Mouse (Mus musculus): ENCODE results near the gene Man1a2. TPM values are rescaled to one million over a fixed set of nuclear protein-coding genes. Genes with fewer than 3 reads are reported as not detected.

The Man1a2 gene
- polyA plus RNA-seq, 3 experiments from 2014 or later: 18.4 to 32.3 (median 26.3) TPM

DNA sequence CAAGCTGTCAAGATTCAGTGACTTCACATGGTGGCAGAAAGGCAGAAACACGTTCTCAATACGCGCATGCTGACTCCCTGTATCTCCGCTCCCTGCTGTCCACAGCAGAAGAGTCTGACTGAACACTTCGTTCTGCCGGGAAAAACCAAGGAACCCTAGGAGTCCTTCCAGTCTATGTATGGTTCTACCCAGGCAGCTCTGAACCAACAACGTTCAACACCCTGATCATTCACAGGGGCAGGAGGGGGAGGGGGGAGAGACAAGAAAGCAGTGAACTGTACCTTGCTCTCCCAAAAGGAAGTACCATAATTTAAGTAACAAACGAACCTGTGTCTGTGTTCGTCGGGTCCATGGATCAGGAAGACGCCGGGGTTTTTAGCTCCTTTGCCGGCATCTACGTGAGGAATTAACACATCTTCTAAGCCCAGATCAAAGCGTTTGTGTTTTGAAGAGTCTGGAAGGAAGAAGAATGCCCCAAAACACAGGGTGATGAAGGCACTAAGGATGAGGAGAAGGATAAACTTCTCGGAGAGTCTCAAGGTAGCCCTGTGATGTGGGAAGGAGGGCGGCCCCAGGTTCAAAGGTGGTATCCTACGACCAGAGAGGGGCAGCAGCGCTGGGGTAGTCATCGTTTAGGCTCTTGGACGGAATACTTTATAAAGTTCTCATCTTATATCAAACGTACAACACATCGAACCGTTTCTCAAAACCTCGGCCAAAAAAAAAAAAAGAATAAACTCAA is 898 bp downstream of the Man1a2 start:
- ATAC-seq: peak; percentile 25

DNA sequence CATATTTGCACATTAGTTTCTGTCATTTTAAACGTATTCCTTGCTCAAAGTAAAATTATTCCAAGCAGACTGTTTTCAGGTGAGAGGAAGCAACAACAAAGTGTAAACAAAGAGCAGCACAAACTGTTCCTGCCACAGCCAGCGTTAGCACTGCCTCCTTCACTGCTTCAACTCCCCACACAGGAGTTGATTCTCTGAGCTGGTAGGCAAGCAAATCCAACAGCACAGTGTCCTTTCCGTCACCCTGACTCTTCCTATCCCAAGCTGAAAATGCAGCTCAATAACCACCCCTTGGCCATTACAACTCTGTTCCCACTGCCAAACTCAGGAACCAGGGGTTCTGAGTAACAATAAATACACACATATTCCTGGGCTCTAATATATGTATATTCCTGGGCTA is 2.5 kb downstream of the Man1a2 start:
- no peak for ATAC-seq

DNA sequence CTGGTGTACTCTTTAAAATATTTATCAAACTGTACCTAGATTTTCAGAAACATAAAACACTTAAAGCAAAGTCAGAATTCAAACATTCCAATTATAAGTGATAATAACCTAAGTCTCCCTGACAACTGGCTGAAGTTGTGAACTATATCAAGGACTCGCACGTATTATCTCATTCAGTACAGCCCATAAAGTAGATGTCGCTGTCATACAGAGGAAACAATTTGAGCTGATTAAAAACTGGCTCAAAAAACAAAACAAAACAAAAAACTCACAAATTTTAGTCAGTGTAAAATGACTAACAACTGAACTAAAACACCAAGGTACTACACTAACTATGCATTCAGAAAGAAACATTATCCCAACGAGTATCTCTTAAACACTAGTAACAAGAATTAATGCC is 3.0 kb downstream of the Man1a2 start:
- no peak for ATAC-seq

DNA sequence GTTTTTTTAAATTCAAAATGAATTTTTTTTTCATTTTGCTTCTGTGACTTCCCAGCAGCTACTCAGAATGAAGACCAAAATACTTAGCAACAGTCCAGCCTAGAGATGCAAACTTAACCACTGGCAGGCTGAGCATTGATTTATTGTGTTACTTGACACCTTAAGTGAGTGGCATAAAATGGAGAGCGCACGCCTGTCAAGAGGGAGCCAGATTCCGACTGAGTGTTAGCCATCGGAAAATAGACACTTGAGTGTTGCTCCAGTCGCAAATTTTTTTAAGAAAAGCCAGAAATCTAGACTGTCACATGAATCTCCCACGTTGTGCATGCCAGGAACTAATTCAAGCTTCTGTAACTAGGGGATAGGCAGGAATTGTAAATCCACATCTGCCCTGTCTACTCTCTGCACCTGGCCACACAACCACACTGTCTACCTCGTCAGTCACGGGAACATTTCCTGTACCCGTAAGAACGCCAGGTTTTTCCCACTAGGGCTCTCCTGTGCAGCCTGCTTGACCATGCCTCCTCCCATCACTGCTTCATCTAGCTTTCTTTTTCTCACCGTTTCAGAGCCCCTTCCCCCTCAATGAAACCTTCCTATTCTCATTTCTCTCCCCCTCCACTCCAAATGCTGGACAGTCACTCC is 3.7 kb downstream of the Man1a2 start:
- no peak for ATAC-seq

DNA sequence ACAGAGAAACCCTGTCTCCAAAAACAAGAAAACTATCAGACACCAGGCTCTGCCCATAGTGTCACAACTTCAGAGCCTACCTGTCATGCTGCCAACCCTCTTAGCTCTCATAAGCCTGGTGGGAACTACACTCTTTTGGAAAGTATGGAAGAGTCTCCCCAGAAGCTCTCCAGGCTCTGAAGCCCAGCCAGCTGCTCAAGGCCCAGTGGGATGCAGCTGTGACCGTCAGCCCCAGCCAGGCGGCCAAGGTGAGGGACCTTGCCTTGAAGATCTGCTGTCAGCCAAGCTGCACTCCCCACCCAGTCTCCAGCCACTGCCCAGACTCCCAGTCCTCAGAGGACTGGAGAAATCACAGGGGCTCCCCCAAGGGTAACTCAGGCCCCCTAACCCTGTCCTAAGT is 5.1 kb downstream of the Man1a2 start:
- no peak for ATAC-seq

DNA sequence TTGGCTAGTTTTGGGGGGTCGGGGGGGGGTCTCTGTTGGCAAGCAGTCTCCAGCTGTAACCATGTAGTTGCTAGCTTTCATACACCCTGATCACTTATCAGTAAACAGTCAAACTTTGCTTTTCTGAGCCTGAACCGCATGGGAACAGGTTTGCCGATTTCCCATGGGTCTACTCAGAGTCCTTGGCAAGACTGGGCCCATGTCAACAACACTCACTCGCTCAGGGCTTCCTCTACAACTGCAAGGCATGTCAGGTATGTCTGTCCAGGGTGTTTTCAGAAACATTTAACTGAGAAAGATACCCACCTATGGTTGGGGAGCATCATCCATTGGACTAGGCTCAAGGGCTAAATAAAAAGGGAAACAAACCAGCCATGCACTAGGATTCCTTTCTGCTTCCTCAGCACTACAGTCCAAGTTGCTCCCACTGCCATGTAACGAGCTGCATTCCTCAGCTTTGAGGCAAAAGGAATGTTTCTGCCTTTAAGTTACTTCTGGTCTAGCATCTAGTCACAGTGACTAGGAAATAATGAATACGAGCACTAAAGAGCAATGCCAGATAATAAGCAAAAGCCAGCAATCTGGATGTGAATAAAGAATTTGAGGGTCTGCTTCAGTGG is 6.2 kb downstream of the Man1a2 start:
- ATAC-seq: no peak

DNA sequence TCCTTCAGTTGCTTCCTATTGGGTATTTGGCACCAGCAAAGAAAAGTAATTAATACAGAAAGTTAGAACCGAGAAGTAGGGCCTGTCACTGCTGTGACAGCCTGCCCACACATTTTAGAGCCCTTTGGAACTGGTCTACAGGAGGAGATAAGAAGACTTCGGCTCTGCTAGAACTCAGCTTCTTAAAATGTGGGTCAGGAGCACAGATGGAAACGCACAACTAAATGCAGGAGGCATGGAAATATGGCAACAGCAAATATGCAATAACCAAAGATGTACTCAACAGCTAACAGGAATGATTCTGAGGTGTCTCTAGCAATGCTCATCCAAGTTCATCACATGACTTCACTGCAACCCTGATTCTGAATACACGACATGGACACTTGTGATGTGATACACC is 10.2 kb downstream of the Man1a2 start:
- no peak for ATAC-seq

DNA sequence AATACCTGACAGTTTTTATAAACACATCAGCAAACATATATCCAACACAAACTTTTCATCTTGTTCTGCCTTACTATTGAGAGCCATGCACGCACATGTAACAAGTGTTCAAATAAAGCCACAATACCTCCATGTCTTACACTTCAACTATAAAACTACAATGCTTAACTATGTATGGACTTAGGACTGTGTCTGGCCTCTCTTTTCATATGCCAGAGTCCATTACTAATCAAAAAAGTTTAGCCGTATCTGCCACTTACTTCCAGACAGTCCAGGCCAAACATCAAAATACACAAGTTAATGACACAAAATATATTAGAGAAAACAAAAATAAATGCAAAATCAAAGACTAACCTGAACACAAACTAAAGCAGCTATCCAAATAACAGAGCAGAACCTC is 14.9 kb downstream of the Man1a2 start:
- no peak for ATAC-seq

DNA sequence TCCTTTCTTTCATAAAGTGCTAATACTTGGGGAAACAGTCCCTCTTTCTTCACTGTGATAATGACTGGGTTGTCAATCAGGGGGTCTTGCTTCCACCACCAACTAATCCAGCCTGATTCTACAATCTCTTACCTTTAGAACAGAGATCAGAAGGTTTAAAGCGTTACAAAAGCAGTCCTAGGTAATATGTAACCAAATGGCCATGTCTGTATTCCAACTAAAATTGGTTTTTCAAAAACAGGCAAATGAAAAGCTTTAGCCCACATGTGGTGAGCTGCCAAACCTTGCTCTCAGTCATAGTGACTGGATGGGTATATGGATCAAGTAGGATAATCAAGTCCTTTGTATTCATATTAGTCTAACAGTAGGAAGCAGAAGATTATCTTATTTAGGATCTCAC is 32.0 kb downstream of the Man1a2 start:
- ATAC-seq: no peak

DNA sequence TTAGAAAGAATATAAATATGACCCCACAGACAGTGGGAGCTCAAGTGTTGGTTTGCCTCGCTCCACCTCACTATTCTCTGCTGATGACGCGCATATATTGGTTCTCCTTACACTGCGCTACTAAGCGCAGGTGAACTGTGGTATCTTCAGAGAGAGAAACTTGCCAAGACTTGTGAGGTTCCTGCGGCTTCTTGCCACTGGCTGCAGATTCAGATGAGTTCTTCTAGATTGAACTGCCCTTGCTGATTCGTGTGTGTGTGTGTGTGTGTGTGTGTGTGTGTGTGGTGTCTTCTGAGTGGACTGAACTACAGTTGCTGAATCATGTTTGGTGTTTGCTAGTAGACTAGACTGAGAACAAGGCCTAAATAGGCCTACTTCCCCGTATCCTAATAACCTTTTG is 43.7 kb downstream of the Man1a2 start:
- no peak for ATAC-seq

DNA sequence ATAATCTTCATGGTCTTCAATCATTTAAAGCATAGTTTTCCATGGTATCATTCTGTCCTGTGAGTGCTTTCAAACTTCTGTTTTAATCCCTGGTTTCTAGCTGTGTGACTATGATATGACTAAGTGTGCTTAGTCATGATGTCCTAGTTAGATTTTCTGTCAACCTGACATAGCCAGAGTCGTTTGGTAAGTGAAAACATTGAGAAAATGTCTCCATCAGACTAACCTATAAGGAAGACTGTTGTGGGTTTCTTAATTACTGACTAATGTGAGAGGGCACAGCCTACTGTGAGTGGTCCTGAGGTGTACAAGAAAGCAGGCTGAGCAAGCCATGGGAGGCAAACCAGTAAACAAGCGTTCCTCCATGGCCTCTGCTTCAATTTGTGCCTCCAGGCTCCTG is 49.0 kb downstream of the Man1a2 start:
- ATAC-seq: no peak

DNA sequence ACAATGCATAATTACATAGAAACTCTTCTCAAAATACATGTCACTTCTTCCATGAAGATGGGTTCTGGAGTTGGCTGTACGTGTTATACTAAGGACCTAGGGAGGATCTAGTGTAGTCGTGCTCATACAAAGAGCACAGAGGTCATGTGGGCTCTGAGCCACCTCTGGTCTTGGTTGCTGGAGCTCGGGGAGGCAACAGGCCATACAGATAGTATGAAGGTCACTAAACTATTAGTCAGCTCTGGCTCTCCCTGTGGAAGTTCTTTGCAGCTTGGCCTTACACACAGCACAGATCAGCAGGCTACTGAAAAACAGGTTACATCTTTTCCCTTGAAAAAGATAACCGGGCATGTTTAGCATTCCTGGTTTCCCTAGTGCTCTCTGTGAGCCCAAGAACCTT is 50.5 kb downstream of the Man1a2 start:
- ATAC-seq: no peak

DNA sequence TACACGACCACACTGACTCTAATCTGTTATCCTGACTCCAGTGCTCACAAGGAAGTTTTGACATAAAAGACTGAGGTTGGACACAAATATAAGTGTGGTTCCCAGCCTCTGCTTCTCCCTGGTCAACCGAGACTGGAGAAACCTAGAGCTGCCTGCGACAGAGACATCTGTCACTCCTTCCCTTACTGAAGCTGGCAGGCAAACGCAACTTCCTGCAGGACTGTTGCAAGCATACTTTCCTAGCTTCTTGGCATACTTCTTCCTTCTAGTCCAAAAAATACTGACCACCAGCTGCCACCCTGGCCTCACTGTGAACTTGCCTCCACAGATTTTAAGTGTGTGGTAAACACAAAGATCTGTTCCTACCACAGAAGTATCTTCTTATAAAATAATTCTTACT is 66.8 kb downstream of the Man1a2 start:
- ATAC-seq: no peak

DNA sequence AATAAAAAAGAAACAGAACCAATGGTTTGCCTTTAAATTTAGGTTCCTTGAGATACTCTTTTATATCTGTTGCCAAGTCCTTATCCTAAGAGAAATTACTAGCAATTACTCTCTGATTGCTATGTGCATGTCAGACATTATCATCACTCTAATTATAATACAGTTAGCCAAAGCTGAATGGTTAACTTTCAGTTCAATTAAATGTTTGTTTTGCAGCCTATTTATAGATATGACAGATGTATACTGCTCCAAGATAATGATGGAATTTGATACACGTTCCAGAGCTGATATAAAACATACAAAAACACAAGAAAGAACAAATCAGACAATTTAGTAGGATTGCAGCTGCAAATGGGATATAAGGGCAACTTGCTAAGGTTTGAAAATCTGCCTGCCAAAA is 74.4 kb downstream of the Man1a2 start:
- no peak for ATAC-seq

DNA sequence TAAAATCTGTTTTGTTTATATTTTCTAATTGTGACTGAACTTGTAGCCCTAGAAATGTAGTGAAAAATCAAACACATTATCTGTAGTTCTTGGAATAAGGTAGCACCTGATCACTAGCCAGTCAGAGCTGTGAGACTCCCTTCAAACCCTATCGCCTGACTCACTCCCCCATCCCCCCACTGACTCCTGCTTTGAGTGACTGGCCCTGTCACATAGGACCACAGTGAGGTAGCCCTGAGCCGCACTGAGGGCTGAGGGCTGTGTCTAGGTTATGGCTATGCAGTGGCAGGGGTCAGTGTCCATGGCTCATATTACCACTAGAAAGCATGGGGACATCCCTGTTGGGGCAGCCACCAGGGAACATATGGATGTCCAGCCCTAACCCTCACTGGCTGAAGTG is 80.8 kb downstream of the Man1a2 start:
- no peak for ATAC-seq

DNA sequence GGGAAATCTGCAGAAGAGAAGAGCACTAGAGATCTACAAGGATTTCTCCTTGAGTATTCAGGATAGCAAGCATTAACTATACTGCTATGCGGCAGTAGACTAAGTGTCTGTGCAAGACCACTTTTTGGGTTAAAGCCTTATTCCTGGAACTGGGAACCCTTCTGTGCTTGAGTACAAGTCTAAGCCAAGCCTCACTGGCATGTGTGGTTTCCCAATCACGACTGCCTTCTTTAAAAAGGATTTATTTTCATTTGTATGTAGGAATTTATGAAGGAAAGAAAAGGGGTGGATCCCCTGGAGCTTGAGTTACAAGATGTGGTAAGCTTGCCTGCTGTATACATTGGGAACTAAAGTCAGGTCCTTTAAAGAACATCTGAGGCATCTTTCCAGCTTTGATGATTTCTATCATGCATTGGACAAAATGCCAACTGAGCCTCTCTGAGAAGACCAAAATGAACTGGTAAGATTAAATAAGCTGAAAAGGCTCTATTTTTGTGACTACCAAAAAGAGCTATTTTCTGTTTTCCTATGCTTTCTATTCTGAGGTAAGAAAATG is 86.0 kb downstream of the Man1a2 start:
- ATAC-seq: no peak

DNA sequence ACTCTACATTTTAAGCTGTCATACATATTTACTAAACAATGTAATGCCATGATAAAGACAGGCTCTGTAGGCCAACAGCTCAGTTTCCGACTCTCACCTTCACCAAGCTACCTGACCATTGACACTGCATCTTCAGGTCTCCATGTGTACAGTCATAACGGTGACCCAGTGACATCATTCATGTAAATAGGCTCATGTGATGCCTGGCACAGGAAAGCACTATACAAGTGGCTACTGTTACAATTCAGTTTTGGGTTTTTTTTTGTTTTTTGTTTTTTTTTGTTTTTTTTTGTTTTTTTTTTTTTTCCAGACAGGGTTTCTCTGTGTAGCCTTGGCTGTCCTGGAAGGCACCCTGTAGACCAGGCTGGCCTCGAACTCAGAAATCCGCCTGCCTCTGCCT is 94.2 kb downstream of the Man1a2 start:
- ATAC-seq: no peak

DNA sequence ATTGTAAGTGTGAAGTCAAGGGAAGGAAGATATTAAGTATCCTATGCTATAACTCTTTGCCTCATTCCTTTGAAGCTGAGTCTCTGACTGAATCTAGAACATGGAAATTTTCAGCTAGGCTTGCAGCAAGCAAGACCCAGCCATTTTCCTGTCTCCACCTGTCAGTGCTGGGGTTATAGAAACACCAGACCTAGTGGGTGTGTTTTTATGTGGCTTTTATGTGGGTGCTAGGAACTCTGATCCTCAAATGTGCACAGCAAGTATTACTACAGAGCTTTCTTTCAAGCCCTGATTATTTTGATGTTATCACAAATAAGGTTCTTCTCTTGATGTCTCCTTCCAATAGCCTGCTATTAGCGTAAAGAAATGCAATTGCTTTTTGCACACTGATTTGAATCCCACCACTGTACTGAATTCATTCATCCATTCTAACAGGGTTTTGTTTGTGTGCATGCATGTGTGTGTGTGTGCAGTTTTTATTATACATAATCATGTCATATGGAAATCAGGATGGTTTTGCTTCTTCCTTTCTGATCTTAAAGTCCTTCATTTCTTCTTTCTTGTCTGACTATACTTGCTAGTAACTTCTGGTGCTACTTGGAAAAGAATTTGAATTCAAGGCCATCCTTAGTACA is 102.5 kb downstream of the Man1a2 start:
- ATAC-seq: peak; percentile 68

DNA sequence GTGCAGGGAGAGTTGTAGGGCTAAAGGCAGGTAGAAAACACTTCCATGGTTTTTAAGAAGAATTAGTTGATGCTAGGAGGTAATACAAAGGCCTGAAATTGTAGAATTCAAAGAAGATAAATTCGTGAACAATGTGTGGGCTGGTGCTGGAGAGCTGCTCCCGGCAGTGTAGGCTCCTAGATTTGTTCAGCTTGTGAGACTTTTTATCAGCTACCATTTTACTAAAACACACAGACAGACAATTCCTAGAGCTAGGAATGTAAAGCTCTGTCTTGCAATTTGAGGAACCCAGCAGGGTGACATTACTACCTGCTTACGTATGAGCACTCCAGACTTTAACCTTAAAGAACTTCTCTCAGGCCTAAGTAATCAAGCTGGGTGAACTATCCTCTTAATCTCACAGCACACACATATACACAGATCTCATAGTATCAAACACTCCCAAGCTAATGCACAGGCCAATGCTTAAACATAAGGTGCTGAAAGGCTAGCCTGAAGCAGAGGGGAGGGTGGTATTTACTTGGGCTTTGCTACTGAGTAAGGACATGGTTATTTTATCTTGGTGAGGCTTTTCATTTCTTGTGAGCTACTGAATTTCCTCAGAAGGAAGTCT is 112.6 kb downstream of the Man1a2 start:
- no peak for ATAC-seq

DNA sequence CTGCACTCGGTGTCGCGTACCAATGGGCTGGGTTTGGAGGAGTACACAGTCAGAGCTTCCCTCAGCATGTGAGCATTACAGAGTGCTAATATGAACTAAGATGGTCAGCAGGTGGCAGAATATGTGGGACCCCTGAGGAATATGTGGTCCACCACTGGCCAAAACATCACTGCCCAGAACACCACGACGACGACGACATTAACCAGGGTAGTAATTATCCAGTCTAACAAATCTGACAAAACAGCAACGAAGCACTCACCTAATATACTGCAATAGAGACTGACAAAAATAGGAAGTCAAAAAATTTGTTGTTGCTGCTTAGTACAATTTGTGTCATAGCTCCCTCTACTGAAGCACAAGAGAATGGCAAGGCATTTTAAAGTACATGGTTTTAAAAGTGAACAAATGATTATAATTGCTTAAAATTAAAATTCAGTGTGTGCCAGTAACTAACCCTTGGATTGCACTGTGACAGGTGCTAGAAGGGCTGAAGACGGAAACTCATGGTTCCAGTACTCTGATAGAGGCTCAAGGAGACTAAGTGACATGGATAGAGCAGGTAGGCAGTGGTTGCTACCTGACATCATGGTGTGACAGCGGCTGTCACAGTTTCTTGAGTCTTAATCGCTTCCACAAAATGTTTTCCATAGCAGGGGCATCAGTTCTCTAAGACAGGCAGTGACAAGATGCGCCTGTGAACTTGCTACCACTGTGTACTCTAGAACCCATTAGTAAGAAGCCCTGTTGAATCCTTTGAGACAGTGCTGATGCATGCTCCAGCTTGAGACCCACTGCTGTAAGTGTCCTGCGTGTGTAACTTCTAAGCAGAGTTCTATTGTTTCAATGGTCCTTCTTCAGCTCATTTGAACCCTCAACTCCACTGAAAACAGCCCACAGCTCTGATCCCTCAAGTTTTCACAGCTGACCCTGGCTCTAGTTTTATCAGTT is 116.6 kb downstream of the Man1a2 start:
- peak; percentile 86 for ATAC-seq

DNA sequence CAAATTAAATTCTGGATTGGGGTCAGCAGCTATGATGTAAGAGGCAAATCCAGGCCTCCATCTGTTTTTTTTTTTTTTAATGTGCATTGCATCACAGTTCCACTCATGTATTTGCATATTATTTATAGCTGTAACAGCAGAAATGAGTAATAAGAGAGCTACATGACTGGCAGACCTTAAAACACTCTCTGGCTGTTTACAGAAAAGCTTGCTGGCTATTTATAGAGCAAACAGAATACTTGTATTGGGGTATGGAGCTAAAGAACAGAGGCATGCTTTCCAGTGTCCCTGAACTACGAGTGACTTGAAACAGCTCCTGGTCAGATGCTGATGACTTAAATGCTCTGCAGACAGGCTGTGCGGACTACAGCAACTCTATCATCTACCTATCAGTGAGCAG is 121.7 kb downstream of the Man1a2 start:
- ATAC-seq: no peak

DNA sequence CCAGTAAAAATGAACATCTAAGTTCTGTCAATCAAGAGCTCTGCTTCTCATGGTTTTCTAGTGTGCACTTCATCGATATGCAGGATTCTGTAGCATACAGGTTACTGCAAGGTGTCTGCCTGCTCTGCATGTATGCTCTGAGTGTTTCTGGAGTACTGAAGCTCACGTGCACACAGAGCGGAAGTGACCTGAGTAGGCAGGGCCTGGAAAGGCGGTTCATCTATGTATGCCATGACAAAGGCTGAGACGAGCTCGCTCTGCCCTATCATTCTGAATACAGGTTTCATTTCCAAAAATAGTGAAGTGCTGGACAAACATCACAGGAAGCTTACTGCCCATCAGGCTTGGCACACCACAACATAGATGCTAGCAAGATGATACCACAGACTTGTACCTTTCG is 122.8 kb downstream of the Man1a2 start:
- ATAC-seq: peak; percentile 74
